Mouse (Mus musculus) ES-E14 (cell line): ENCODE data around the gene Zfhx3. TPM values are rescaled to one million over a fixed set of nuclear protein-coding genes. Genes with fewer than 3 reads are reported as not detected.

Experiments
- DNase-seq: peaks from one replicate; pipeline ENCODE4 v3.0.0-alpha.2; 2013; ENCODE audit warnings: low read depth, low spot score
- H3K27ac ChIP-seq: 2 replicates; pipeline ENCODE4 v1.5.1; 2012; ENCODE audit warnings: low read depth, mild to moderate bottlenecking, low read length, moderate library complexity, mixed read lengths; ENCODE audit not compliant: poor library complexity, insufficient read depth, severe bottlenecking
- H3K36me3 ChIP-seq: 2 replicates; pipeline ENCODE4 v1.6.1; 2012; ENCODE audit warnings: mild to moderate bottlenecking, low read length, moderate library complexity, mixed read lengths; ENCODE audit not compliant: control insufficient read depth, poor library complexity, insufficient read depth, severe bottlenecking
- H3K4me1 ChIP-seq, 2 experiments: fragments of 150-350 bp in 1 of 2; sonication (generic) in 1 of 2; 2 replicates each; pipeline ENCODE4 v1.6.1; 2012; ENCODE audit warnings: low read length in 2 of 2, mild to moderate bottlenecking in 1 of 2, mixed read lengths in 1 of 2; ENCODE audit not compliant: control insufficient read depth in 2 of 2, insufficient read depth in 2 of 2, poor library complexity in 1 of 2
- H3K4me3 ChIP-seq, 2 experiments: fragments of 150-350 bp in 1 of 2; sonication (generic) in 1 of 2; 2 replicates each; pipeline ENCODE4 v1.5.1; 2012; ENCODE audit warnings: low read length in 2 of 2, low read depth in 1 of 2, mild to moderate bottlenecking in 1 of 2, mixed read lengths in 1 of 2; ENCODE audit not compliant: insufficient read depth in 1 of 2, poor library complexity in 1 of 2, severe bottlenecking in 1 of 2
- H3K9ac ChIP-seq: 2 replicates; pipeline ENCODE4 v1.6.1; 2012; ENCODE audit warnings: low read depth, mild to moderate bottlenecking, low read length, mixed read lengths; ENCODE audit not compliant: poor library complexity, insufficient read depth, severe bottlenecking
- H3K9me3 ChIP-seq: fragments of 150-350 bp; sonication (generic); 2 replicates; pipeline ENCODE4 v1.6.1; 2012; ENCODE audit warnings: low read depth, mild to moderate bottlenecking, low read length; ENCODE audit not compliant: control insufficient read depth, insufficient read depth
- CHD2 ChIP-seq: IDR thresholded peaks from 2 replicates; pipeline ENCODE4 v1.6.1; 2014; ENCODE audit warnings: mild to moderate bottlenecking, low read depth, low read length, inconsistent platforms
- HCFC1 ChIP-seq: IDR thresholded peaks from 2 replicates; pipeline ENCODE4 v1.6.1; 2012; ENCODE audit warnings: low read length, inconsistent platforms, borderline replicate concordance; ENCODE audit not compliant: insufficient read depth
- MAFK ChIP-seq: IDR thresholded peaks from 2 replicates; pipeline ENCODE4 v1.6.1; 2014; ENCODE audit warnings: mild to moderate bottlenecking, low read depth, low read length, inconsistent platforms; ENCODE audit not compliant: insufficient read depth
- ZC3H11A ChIP-seq: IDR thresholded peaks from 2 replicates; pipeline ENCODE4 v1.6.1; 2012; ENCODE audit warnings: low read depth, mild to moderate bottlenecking, inconsistent platforms, low read length, borderline replicate concordance
- ZNF384 ChIP-seq: IDR thresholded peaks from 2 replicates; pipeline ENCODE4 v1.6.1; 2012; ENCODE audit warnings: low read depth, low read length, inconsistent platforms
- in situ Hi-C, 2 experiments: fragments of 600-800 bp; cut with MboI; formaldehyde crosslinking; loops; one replicate each; pipeline ENCODE4 v1.15.1; 2025; ENCODE audit warnings: low sequenced_read_pairs in 2 of 2, inconsistent platforms in 1 of 2; ENCODE audit not compliant: unreplicated experiment in 2 of 2
- total RNA-seq: library from RNA; depleted of rRNA; stranded (reverse); fragments of 300-350 nt; gene quantifications from 2 replicates; pipeline ENCODE4 v1.2.3, GENCODE M21; 2012

Gene Zfhx3
- total RNA-seq, 1 experiment, result 8.8 TPM

DNA sequence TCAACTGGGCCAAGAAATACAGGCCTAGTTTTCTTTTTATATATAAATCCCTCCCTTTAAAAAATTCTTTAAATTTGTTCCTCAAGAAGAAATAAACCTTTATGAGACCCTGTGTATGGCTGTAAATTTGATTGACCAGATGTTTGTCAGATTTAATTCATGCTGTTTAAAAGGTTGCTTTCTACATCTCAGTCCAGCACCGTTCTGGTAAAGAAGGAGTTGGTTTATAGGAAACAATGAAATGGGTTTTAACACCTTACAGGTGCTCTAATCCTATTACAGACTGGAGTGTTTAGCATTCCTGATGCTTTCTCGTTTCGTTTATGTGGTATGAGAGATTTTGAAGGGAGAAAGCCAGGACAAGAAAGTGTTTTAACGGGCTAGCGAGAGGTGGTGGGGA is 147.2 kb downstream of the Zfhx3 start:
- H3K27ac ChIP-seq, result no peak overlapping the region
- no peaks in the 10 kb centered on the region for H3K36me3 ChIP-seq
- TF ChIP-seq ZNF384, result no peak
- TF ChIP-seq HCFC1, result no peak
- TF ChIP-seq MAFK, result no peak
- TF ChIP-seq ZC3H11A, result no peak
- no peak for TF ChIP-seq CHD2
- H3K9me3 ChIP-seq, result no peaks in the 10 kb centered on the region
- in situ Hi-C loops, result no loop called here
- H3K4me1 ChIP-seq, result no peaks in the 10 kb centered on the region
- DNase-seq, result no peak
- no peak overlapping the region for H3K9ac ChIP-seq
- no peak overlapping the region for H3K4me3 ChIP-seq

DNA sequence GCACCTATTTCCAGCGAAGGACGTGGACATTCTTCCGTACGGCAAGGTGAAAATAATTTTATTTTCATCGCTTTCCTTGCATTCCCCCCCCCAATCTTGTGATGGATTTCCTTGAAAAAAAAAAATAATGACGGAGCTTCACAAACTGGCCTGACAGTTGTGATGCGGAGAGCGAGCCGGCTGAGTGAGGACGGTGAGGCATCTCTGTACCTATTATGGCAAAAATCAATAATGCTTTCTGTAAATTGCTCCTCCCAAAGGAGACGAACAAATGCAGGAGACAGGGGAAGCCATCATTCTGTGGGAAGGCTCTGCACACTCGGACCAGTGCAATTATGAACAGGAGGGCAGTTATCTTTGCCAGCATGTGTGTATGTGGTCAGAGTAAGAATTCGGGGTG is 156.2 kb downstream of the Zfhx3 start:
- H3K27ac ChIP-seq, result no peak overlapping the region
- no peaks in the 10 kb centered on the region for H3K36me3 ChIP-seq
- no peak for TF ChIP-seq ZNF384
- TF ChIP-seq MAFK, result no peak
- no peak for TF ChIP-seq CHD2
- TF ChIP-seq ZC3H11A, result no peak
- TF ChIP-seq HCFC1, result no peak
- H3K9me3 ChIP-seq, result no peaks in the 10 kb centered on the region
- no peak overlapping the region for H3K4me3 ChIP-seq
- in situ Hi-C loops, result no loop called here
- H3K4me1 ChIP-seq, result no peaks in the 10 kb centered on the region
- no peak overlapping the region for H3K9ac ChIP-seq
- no peak for DNase-seq

DNA sequence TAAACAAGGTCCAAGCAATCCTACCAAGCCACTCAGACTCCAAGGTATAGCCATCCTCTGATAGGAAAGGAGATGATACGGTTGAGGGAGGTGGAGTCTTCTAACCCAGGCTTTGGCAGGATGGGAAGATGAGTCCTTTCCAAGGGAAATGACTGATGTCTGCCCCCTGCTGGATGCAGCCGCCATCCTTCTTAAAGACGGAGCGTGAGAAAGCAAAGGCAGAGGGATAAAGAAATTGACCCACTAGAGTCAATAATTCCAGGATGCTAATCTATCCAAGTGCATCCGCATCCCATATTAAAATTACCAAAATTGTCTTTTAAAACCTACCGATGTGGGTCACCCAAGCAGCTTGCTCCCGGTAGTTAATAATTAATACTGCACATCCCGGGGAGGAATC is 158.7 kb downstream of the Zfhx3 start:
- TF ChIP-seq ZC3H11A (peak; percentile 61), MAFK (no peak), HCFC1 (no peak), ZNF384 (no peak), CHD2 (no peak)
- no peaks in the 10 kb centered on the region for H3K4me1 ChIP-seq
- no peak overlapping the region for H3K4me3 ChIP-seq
- DNase-seq, result peak; percentile 44
- in situ Hi-C loops, result loop anchor here in 1 of 2 experiments (10.0 kb wide), 1 partner anchor 286 kb away; no protein-coding TSS in a partner anchor
- H3K27ac ChIP-seq, result no peak overlapping the region
- H3K9ac ChIP-seq, result no peak overlapping the region
- no peaks in the 10 kb centered on the region for H3K36me3 ChIP-seq
- H3K9me3 ChIP-seq, result no peaks in the 10 kb centered on the region

DNA sequence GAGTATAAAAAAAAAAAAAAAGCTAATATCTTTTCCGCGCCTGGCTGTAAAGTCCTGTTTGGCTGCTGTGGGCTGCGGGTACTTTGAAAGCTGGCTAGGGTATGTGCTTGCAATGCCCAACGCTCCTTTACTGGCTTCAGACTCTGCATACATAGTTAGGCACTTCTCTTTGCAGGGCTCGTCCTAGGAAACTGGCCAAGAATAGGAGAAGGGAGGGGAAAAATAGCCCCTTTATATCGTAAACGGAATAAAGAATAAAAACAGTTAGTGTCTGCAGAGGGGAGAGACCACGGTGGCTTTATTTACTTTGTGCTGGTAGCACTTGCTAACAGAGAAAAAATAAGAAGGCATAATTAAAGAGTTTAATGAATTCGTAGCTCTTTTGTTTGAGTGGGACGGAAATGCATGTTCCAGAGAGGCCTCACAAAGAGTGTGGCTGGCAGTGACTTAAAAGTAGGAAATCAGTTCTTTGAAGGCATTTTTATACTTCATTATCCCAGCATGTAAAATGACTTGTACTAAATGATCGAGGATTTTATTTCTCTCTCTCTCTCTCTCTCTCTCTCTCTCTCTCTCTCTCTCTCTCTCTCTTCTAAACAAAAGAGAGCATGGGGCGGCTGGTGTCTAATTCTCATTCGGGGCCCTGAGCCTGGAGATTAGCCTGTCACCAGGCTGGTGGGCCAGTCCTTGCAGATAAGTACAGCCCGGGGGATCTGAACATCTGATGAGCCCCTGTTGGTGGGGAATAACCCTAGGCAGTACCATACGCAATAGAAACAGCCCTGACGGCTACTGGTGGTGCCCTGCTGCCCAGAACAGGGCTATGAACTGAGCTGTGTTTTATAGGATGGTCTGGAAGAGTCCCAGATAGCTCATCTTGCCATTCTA is 159.8 kb downstream of the Zfhx3 start:
- TF ChIP-seq CHD2 (no peak), ZC3H11A (no peak), ZNF384 (no peak), HCFC1 (no peak), MAFK (no peak)
- H3K36me3 ChIP-seq, result no peaks in the 10 kb centered on the region
- no peak overlapping the region for H3K4me3 ChIP-seq
- no peaks in the 10 kb centered on the region for H3K4me1 ChIP-seq
- DNase-seq, result no peak
- no peak overlapping the region for H3K27ac ChIP-seq
- H3K9ac ChIP-seq, result no peak overlapping the region
- in situ Hi-C loops, result loop anchor here in 1 of 2 experiments (10.0 kb wide), 1 partner anchor 287 kb away; no protein-coding TSS in a partner anchor
- H3K9me3 ChIP-seq, result no peaks in the 10 kb centered on the region
